Mouse (Mus musculus) forelimb bud, embryonic 11.5 days (tissue): ENCODE results near the gene Olfr1275.

Source experiments
- DNase-seq: peaks from one replicate; pipeline ENCODE4 v3.0.0-alpha.2; 2012; ENCODE audit warnings: low read depth, low spot score

The Olfr1275 gene

GRCm38 (mm10) chr2:111235186-111235585, at the start of gene Olfr1275:
Gene Olfr1275 (minus strand): TSS chr2:111235286.
- DNase-seq = no peak

- no peak for DNase-seq
Measured at GRCm38 (mm10) chr2:111274006-111274405, 38.9 kb upstream of the Olfr1275 start, which contains the start of gene Olfr1277. Gene Olfr1277 (minus strand): TSS chr2:111274106.

- DNase-seq = no peak
Measured at GRCm38 (mm10) chr2:111254216-111254615, 19.1 kb upstream of the Olfr1275 start, which contains the start of gene Olfr1276. Gene Olfr1276 (plus strand): TSS chr2:111254516.

GRCm38 (mm10) chr2:111229502-111229901, 5.6 kb downstream of the Olfr1275 start, which contains the start of gene 4930430A15Rik:
Gene 4930430A15Rik (minus strand): TSS chr2:111229602.
- DNase-seq = no peak

GRCm38 (mm10) chr2:111182068-111182467, 53.0 kb downstream of the Olfr1275 start:
- DNase-seq = no peak
